Mouse (Mus musculus): ENCODE data around the gene Zfp541. TPM values are rescaled to one million over a fixed set of nuclear protein-coding genes. Genes with fewer than 3 reads are reported as not detected.

Gene Zfp541
- total RNA-seq (2015) (0.16 and 0.27 TPM in 2 replicates), total RNA-seq (2017) (0.53 TPM in 1 of 2 replicates, not detected in the other)

GRCm38 (mm10) chr7:16061219-16062098 lies at the start of gene Zfp541:
TSS of gene Zfp541 (plus strand) at chr7:16061814.
- ATAC-seq (ENCODE audit: poor library complexity, severe bottlenecking): no peak

GRCm38 (mm10) chr7:16012576-16013263 lies 48.9 kb upstream of the Zfp541 start:
- ATAC-seq (ENCODE audit: poor library complexity, severe bottlenecking): peak; percentile 51

- no peak for ATAC-seq (ENCODE audit: poor library complexity, severe bottlenecking)
These were observed 47.8 kb upstream of the Zfp541 start for GRCm38 (mm10) chr7:16013722-16014275.

- ATAC-seq (ENCODE audit: poor library complexity, severe bottlenecking): no peak
These were observed 47.0 kb upstream of the Zfp541 start for GRCm38 (mm10) chr7:16014521-16015175.

- no peak for ATAC-seq (ENCODE audit: poor library complexity, severe bottlenecking)
These were observed 46.2 kb upstream of the Zfp541 start for GRCm38 (mm10) chr7:16015384-16015783.

- ATAC-seq (ENCODE audit: poor library complexity, severe bottlenecking): peak; percentile 94
These were observed 43.4 kb upstream of the Zfp541 start for GRCm38 (mm10) chr7:16018016-16018810.

GRCm38 (mm10) chr7:16019256-16020094 lies 42.1 kb upstream of the Zfp541 start:
- peak; percentile 31; the same call in 1 of the 2 replicates for ATAC-seq (ENCODE audit: poor library complexity, severe bottlenecking)

- peak; percentile 59 for ATAC-seq (ENCODE audit: poor library complexity, severe bottlenecking)
These were observed 36.9 kb upstream of the Zfp541 start for GRCm38 (mm10) chr7:16024603-16025222.

- no peak for ATAC-seq (ENCODE audit: poor library complexity, severe bottlenecking)
These were observed 33.3 kb upstream of the Zfp541 start for GRCm38 (mm10) chr7:16028102-16028927.

- no peak for ATAC-seq (ENCODE audit: poor library complexity, severe bottlenecking)
These were observed 30.5 kb upstream of the Zfp541 start for GRCm38 (mm10) chr7:16031072-16031471.

GRCm38 (mm10) chr7:16033059-16033458 lies 28.6 kb upstream of the Zfp541 start:
- ATAC-seq (ENCODE audit: poor library complexity, severe bottlenecking): no peak

- ATAC-seq (ENCODE audit: poor library complexity, severe bottlenecking): no peak
These were observed 27.8 kb upstream of the Zfp541 start for GRCm38 (mm10) chr7:16033580-16034461.

GRCm38 (mm10) chr7:16036972-16037371 lies 24.6 kb upstream of the Zfp541 start:
- no peak for ATAC-seq (ENCODE audit: poor library complexity, severe bottlenecking)

GRCm38 (mm10) chr7:16039363-16039762 lies 22.3 kb upstream of the Zfp541 start:
- ATAC-seq (ENCODE audit: poor library complexity, severe bottlenecking): no peak

GRCm38 (mm10) chr7:16041208-16041607 lies 20.4 kb upstream of the Zfp541 start:
- ATAC-seq (ENCODE audit: poor library complexity, severe bottlenecking): no peak

GRCm38 (mm10) chr7:16042850-16043775 lies 18.5 kb upstream of the Zfp541 start:
- ATAC-seq (ENCODE audit: poor library complexity, severe bottlenecking): no peak

All from megakaryocyte, adult 5-6 weeks (primary cell).